Mouse (Mus musculus) spleen, adult 2 months (tissue): ENCODE data around the gene Zbtb20.

ENCODE experiments used
- CTCF ChIP-seq: fragments of 200-500 bp; IDR thresholded peaks from 2 replicates; pipeline ENCODE4 v1.5.1; 2011; ENCODE audit warnings: mild to moderate bottlenecking, inconsistent platforms; ENCODE audit not compliant: insufficient read depth, insufficient read length, insufficient replicate concordance; ENCODE audit errors: extremely low read depth
- POLR2A ChIP-seq: fragments of 200-500 bp; IDR thresholded peaks from 2 replicates; pipeline ENCODE4 v1.6.1; 2011; ENCODE audit warnings: low read depth, low read length, inconsistent platforms

GRCm38 (mm10) chr16:43464476-43465080 lies 588.9 kb downstream of the Zbtb20 start:
- TF ChIP-seq CTCF, result no peak
- TF ChIP-seq POLR2A, result no peak
